ENCODE assay signal across 26 mouse cellular contexts in genomic region chr10:59331546-59332256, GRCm38 (mm10). TPM values are rescaled to one million over a fixed set of nuclear protein-coding genes. Genes with fewer than 3 reads are reported as not detected.
DNase-seq lines count a peak whose midpoint lies in the region; ATAC-seq and TF ChIP-seq lines count a peak whose summit lies in the region.
"Had no signal": no experiment of that assay in that cellular context is flagged by ENCODE, and none has a peak within 500 bp of the region (broad histone marks: within the 10 kb centered on the region; RNA-seq: fewer than 3 reads in every experiment).

No protein-coding gene starts in this region.

- 42% methylated on average over 6 of the region's 6 CpGs for WGBS in kidney, adult 2 months
- 53% methylated on average over 6 of the region's 6 CpGs for WGBS in lung, embryonic 16.5 days
- 82% methylated on average over 6 of the region's 6 CpGs for WGBS in forebrain, postnatal 0 days

- no peaks in the 10 kb centered on the region for H3K36me3 ChIP-seq in kidney, adult 2 months (ENCODE audit: control insufficient read depth, insufficient read depth, low read length)
- 0 out of 2 replicates have a peak, but pooled peaks cover 3% of the 10 kb centered on the region for H3K36me3 ChIP-seq in lung, embryonic 16.5 days (ENCODE audit: control insufficient read depth, insufficient read depth, low read length)
- no peaks in the 10 kb centered on the region for H3K36me3 ChIP-seq in forebrain, postnatal 0 days (ENCODE audit: insufficient read depth)
- H3K36me3 ChIP-seq: hindbrain, embryonic 12.5 days; liver, embryonic 15.5 days had no signal

- intact Hi-C loops in gastrocnemius, adult 2 months (cut with DNase I), result no loop called here

- ATAC-seq in lung, embryonic 16.5 days (ENCODE audit: low read depth), result peak; percentile 48; the same call in 1 of the 2 replicates
- ATAC-seq in forebrain, postnatal 0 days, result no peak
- ATAC-seq: forebrain, embryonic 16.5 days; midbrain, embryonic 16.5 days; Patski had no signal

- TF ChIP-seq POLR2A in kidney, adult 2 months (IDR thresholded peaks at IDR 0.05; ENCODE audit: low read depth, low read length), result no peak
- no peak for TF ChIP-seq POLR2A in embryonic fibroblast, embryonic 13.5 days (IDR thresholded peaks at IDR 0.05; ENCODE audit: low read depth, low read length)

- H3K4me2 ChIP-seq in lung, embryonic 16.5 days (ENCODE audit: low read depth, low read length), result no peak overlapping the region
- no peak overlapping the region for H3K4me2 ChIP-seq in forebrain, postnatal 0 days (ENCODE audit: low read depth)
- H3K4me2 ChIP-seq: heart, embryonic 11.5 days; hindbrain, embryonic 12.5 days; liver, embryonic 15.5 days had no signal

- H3K9ac ChIP-seq in lung, embryonic 16.5 days (ENCODE audit: low read length), result no peak overlapping the region
- no peak overlapping the region for H3K9ac ChIP-seq in forebrain, postnatal 0 days
- H3K9ac ChIP-seq: hindbrain, embryonic 12.5 days; liver, embryonic 15.5 days had no signal

- no peaks in the 10 kb centered on the region for H3K27me3 ChIP-seq in kidney, adult 2 months (replicated peaks; ENCODE audit: control insufficient read depth, insufficient read depth, low read length)
- H3K27me3 ChIP-seq in lung, embryonic 16.5 days (ENCODE audit: control insufficient read depth, insufficient read depth, low read depth, low read length), result no peaks in the 10 kb centered on the region
- H3K27me3 ChIP-seq in forebrain, postnatal 0 days (ENCODE audit: insufficient read depth, low read length), result no peaks in the 10 kb centered on the region
- H3K27me3 ChIP-seq: hindbrain, embryonic 12.5 days; liver, embryonic 15.5 days; Patski had no signal

- DNase-seq in gastrocnemius, adult 2 months, result no peak
- no peak for DNase-seq in gastrocnemius, postnatal 25 days
- DNase-seq in kidney, adult 2 months, result peak; percentile 43
- DNase-seq in kidney, postnatal 25 days, result no peak
- DNase-seq in lung, adult 18-20 months, result no peak
- no peak for DNase-seq in forebrain, postnatal 0 days
- DNase-seq: adrenal gland, adult 8-10 months; cerebellum, adult 9-11 months; heart, postnatal 14 days; kidney, postnatal 4 days; layer of hippocampus, adult 9-11 months; thymus, adult 18-20 months; thymus, postnatal 36 days had no signal

- H3K4me3 ChIP-seq in gastrocnemius, adult 2 months, result no peak overlapping the region
- H3K4me3 ChIP-seq in kidney, adult 2 months (ENCODE audit: insufficient read depth, low read depth, low read length), result no peak overlapping the region
- H3K4me3 ChIP-seq in lung, embryonic 16.5 days (ENCODE audit: low read length), result no peak overlapping the region
- no peak overlapping the region for H3K4me3 ChIP-seq in embryonic fibroblast, embryonic 13.5 days (ENCODE audit: insufficient read depth, low read length)
- H3K4me3 ChIP-seq in forebrain, postnatal 0 days (ENCODE audit: low read depth, low read length), result no peak overlapping the region
- H3K4me3 ChIP-seq: embryonic facial prominence, embryonic 10.5 days; forebrain, embryonic 10.5 days; hindbrain, embryonic 12.5 days; left cerebral cortex, adult 2 months; liver, embryonic 15.5 days; midbrain, embryonic 10.5 days had no signal

- no peak for TF ChIP-seq CTCF in gastrocnemius, adult 2 months (IDR thresholded peaks at IDR 0.05)
- no peak for TF ChIP-seq CTCF in kidney, adult 2 months (conservative IDR thresholded peaks at IDR 0.05; ENCODE audit: insufficient read depth, insufficient read length, low read depth, low read length)
- TF ChIP-seq CTCF in embryonic fibroblast, embryonic 13.5 days (IDR thresholded peaks at IDR 0.05; ENCODE audit: borderline replicate concordance, insufficient read depth, low read length), result no peak
- no peak for TF ChIP-seq CTCF in forebrain, postnatal 0 days (IDR thresholded peaks at IDR 0.05; ENCODE audit: low read depth)

- H3K9me3 ChIP-seq in lung, embryonic 16.5 days (ENCODE audit: control insufficient read depth, low read length), result no peaks in the 10 kb centered on the region
- H3K9me3 ChIP-seq in forebrain, postnatal 0 days (ENCODE audit: low read length), result no peaks in the 10 kb centered on the region
- H3K9me3 ChIP-seq: embryonic facial prominence, embryonic 10.5 days; forebrain, embryonic 10.5 days; hindbrain, embryonic 12.5 days; liver, embryonic 15.5 days; midbrain, embryonic 10.5 days had no signal

- peaks cover 21% of the 10 kb centered on the region for H3K4me1 ChIP-seq in kidney, adult 2 months (ENCODE audit: control insufficient read depth, insufficient read depth, low read length)
- H3K4me1 ChIP-seq in lung, embryonic 16.5 days (replicated peaks; ENCODE audit: control insufficient read depth, insufficient read depth, low read length), result peaks cover 15% of the 10 kb centered on the region
- peaks cover 18% of the 10 kb centered on the region for H3K4me1 ChIP-seq in embryonic fibroblast, embryonic 13.5 days (ENCODE audit: control insufficient read depth, insufficient read depth, low read length)
- no peaks in the 10 kb centered on the region for H3K4me1 ChIP-seq in forebrain, postnatal 0 days (ENCODE audit: insufficient read depth)
- H3K4me1 ChIP-seq: hindbrain, embryonic 12.5 days had no signal

- H3K27ac ChIP-seq in gastrocnemius, adult 2 months, result peak overlapping the region; percentile 50; the same call in 1 of the 2 replicates
- peak overlapping the region; percentile 32; the same call in 1 of the 2 replicates for H3K27ac ChIP-seq in kidney, adult 2 months (ENCODE audit: insufficient read depth, low read depth, low read length)
- H3K27ac ChIP-seq in lung, embryonic 16.5 days (ENCODE audit: low read length), result peak overlapping the region; percentile 23; the same call in 1 of the 2 replicates
- H3K27ac ChIP-seq in embryonic fibroblast, embryonic 13.5 days (ENCODE audit: insufficient read depth, low read length), result peak overlapping the region; percentile 49
- no peak overlapping the region for H3K27ac ChIP-seq in forebrain, postnatal 0 days (ENCODE audit: low read depth, low read length)
- H3K27ac ChIP-seq: embryonic facial prominence, embryonic 10.5 days; forebrain, embryonic 10.5 days; hindbrain, embryonic 12.5 days; left cerebral cortex, adult 2 months; liver, embryonic 15.5 days; macrophage; midbrain, embryonic 10.5 days had no signal

RNA-seq across cellular contexts. Expression of gene P4ha1, which starts 8.6 kb away (rescaled TPM):
- total RNA-seq in gastrocnemius, adult 2 months (2021), result 10 to 100 TPM; 32.5 to 49.8 TPM
- total RNA-seq in gastrocnemius, postnatal 25 days (2021), result 10 to 100 TPM; 26.2 to 27.3 TPM
- polyA plus RNA-seq in kidney, adult 2 months (2012; rRNA removed), result 20.4 and 22.7 TPM in 2 replicates
- polyA plus RNA-seq in lung, embryonic 16.5 days (2015; fragmentation: Nextera tagmentation; extraction: Ambion mirVana), result 78.7 and 81.8 TPM in 2 replicates
- 209 and 226 TPM in 2 replicates for polyA plus RNA-seq in embryonic fibroblast, embryonic 13.5 days (2011; ENCODE audit: insufficient read length, low read depth, missing spikeins)
- total RNA-seq in forebrain, postnatal 0 days (2014; rRNA removed), result 26.7 and 29.3 TPM in 2 replicates
- 12.4 and 13.4 TPM in 2 replicates for polyA plus RNA-seq in forebrain, postnatal 0 days (2015; fragmentation: Nextera tagmentation; extraction: Ambion mirVana)
